Mouse (Mus musculus): ENCODE data around the gene Mycl. TPM values are rescaled to one million over a fixed set of nuclear protein-coding genes. Genes with fewer than 3 reads are reported as not detected.
"Not testable (repeated sequence)": the region's sequence is repeated elsewhere in the genome, so short reads cannot be mapped to it uniquely, and the experiment has no call there.

Gene Mycl
- polyA plus RNA-seq, 1 experiment: 11.7 TPM

GRCm38 (mm10) chr4:122978850-122979249 lies 16.6 kb upstream of the Mycl start:
- H3K4me1 ChIP-seq (ENCODE audit: control insufficient read depth, insufficient read depth, low read length): no peaks in the 10 kb centered on the region
- WGBS: 83% methylated on average over 2 of the region's 2 CpGs
- H3K4me3 ChIP-seq (replicated peaks; ENCODE audit: extremely low read depth, low read depth, low read length): no peak overlapping the region
- TF ChIP-seq POLR2A (IDR thresholded peaks at IDR 0.05; ENCODE audit: borderline replicate concordance, extremely low read depth, low read depth, low read length) (no peak), CTCF (IDR thresholded peaks at IDR 0.05; ENCODE audit: insufficient read depth, low read length) (no peak)
- DNase-seq: no peak

- Histone ChIP-seq H3K4me1 (ENCODE audit: control insufficient read depth, insufficient read depth, low read length) (no peaks in the 10 kb centered on the region), H3K4me3 (replicated peaks; ENCODE audit: extremely low read depth, low read depth, low read length) (no peak overlapping the region)
- DNase-seq: no peak
- no peak for TF ChIP-seq CTCF (IDR thresholded peaks at IDR 0.05; ENCODE audit: insufficient read depth, low read length)
- TF ChIP-seq POLR2A (IDR thresholded peaks at IDR 0.05; ENCODE audit: borderline replicate concordance, extremely low read depth, low read depth, low read length): no peak
- WGBS: 70% methylated on average over 3 of the region's 3 CpGs
Measured at GRCm38 (mm10) chr4:122979826-122980225, 15.6 kb upstream of the Mycl start.

GRCm38 (mm10) chr4:122980684-122981083 lies 14.8 kb upstream of the Mycl start:
- Histone ChIP-seq H3K4me1 (ENCODE audit: control insufficient read depth, insufficient read depth, low read length) (no peaks in the 10 kb centered on the region), H3K4me3 (replicated peaks; ENCODE audit: extremely low read depth, low read depth, low read length) (no peak overlapping the region)
- no peak for DNase-seq
- 60% methylated on average over 2 of the region's 2 CpGs for WGBS
- TF ChIP-seq CTCF (IDR thresholded peaks at IDR 0.05; ENCODE audit: insufficient read depth, low read length): no peak
- TF ChIP-seq POLR2A (IDR thresholded peaks at IDR 0.05; ENCODE audit: borderline replicate concordance, extremely low read depth, low read depth, low read length): no peak

GRCm38 (mm10) chr4:122981238-122981637 lies 14.2 kb upstream of the Mycl start:
- TF ChIP-seq POLR2A (IDR thresholded peaks at IDR 0.05; ENCODE audit: borderline replicate concordance, extremely low read depth, low read depth, low read length): no peak
- no peak overlapping the region for H3K4me3 ChIP-seq (replicated peaks; ENCODE audit: extremely low read depth, low read depth, low read length)
- DNase-seq: no peak
- H3K4me1 ChIP-seq (ENCODE audit: control insufficient read depth, insufficient read depth, low read length): no peaks in the 10 kb centered on the region
- 78% methylated on average over 7 of the region's 7 CpGs for WGBS

GRCm38 (mm10) chr4:122981930-122982329 lies 13.5 kb upstream of the Mycl start:
- Histone ChIP-seq H3K4me3 (replicated peaks; ENCODE audit: extremely low read depth, low read depth, low read length) (no peak overlapping the region), H3K4me1 (ENCODE audit: control insufficient read depth, insufficient read depth, low read length) (no peaks in the 10 kb centered on the region)
- no peak for TF ChIP-seq CTCF (IDR thresholded peaks at IDR 0.05; ENCODE audit: insufficient read depth, low read length)
- TF ChIP-seq POLR2A (IDR thresholded peaks at IDR 0.05; ENCODE audit: borderline replicate concordance, extremely low read depth, low read depth, low read length): no peak
- WGBS: 56% methylated on average over 3 of the region's 3 CpGs
- no peak for DNase-seq

GRCm38 (mm10) chr4:122982537-122982936 lies 12.9 kb upstream of the Mycl start:
- H3K4me3 ChIP-seq (replicated peaks; ENCODE audit: extremely low read depth, low read depth, low read length): no peak overlapping the region
- 58% methylated on average over 3 of the region's 3 CpGs for WGBS

GRCm38 (mm10) chr4:122983486-122984261 lies 11.8 kb upstream of the Mycl start:
- no peak for DNase-seq
- TF ChIP-seq CTCF (IDR thresholded peaks at IDR 0.05; ENCODE audit: insufficient read depth, low read length) (no peak), POLR2A (IDR thresholded peaks at IDR 0.05; ENCODE audit: borderline replicate concordance, extremely low read depth, low read depth, low read length) (no peak)
- H3K4me3 ChIP-seq (replicated peaks; ENCODE audit: extremely low read depth, low read depth, low read length): no peak overlapping the region
- no peaks in the 10 kb centered on the region for H3K4me1 ChIP-seq (ENCODE audit: control insufficient read depth, insufficient read depth, low read length)
- 23% methylated on average over 17 of the region's 17 CpGs for WGBS

More at GRCm38 (mm10) chr4:122982537-122982936, 12.9 kb upstream of the Mycl start:
- no peaks in the 10 kb centered on the region for H3K4me1 ChIP-seq (ENCODE audit: control insufficient read depth, insufficient read depth, low read length)
- DNase-seq: no peak
- TF ChIP-seq POLR2A (IDR thresholded peaks at IDR 0.05; ENCODE audit: borderline replicate concordance, extremely low read depth, low read depth, low read length): no peak
- TF ChIP-seq CTCF (IDR thresholded peaks at IDR 0.05; ENCODE audit: insufficient read depth, low read length): no peak

GRCm38 (mm10) chr4:122985110-122985509 lies 10.3 kb upstream of the Mycl start:
- DNase-seq: no peak
- 18% methylated on average over 8 of the region's 8 CpGs for WGBS
- no peaks in the 10 kb centered on the region for H3K4me1 ChIP-seq (ENCODE audit: control insufficient read depth, insufficient read depth, low read length)
- H3K4me3 ChIP-seq (replicated peaks; ENCODE audit: extremely low read depth, low read depth, low read length): no peak overlapping the region
- TF ChIP-seq POLR2A (IDR thresholded peaks at IDR 0.05; ENCODE audit: borderline replicate concordance, extremely low read depth, low read depth, low read length) (no peak), CTCF (IDR thresholded peaks at IDR 0.05; ENCODE audit: insufficient read depth, low read length) (peak; percentile 64)

- Histone ChIP-seq H3K4me3 (replicated peaks; ENCODE audit: extremely low read depth, low read depth, low read length) (no peak overlapping the region), H3K4me1 (ENCODE audit: control insufficient read depth, insufficient read depth, low read length) (no peaks in the 10 kb centered on the region)
- TF ChIP-seq POLR2A (IDR thresholded peaks at IDR 0.05; ENCODE audit: borderline replicate concordance, extremely low read depth, low read depth, low read length) (no peak), CTCF (IDR thresholded peaks at IDR 0.05; ENCODE audit: insufficient read depth, low read length) (no peak)
- no peak for DNase-seq
- WGBS: 59% methylated on average over 4 of the region's 4 CpGs
Measured at GRCm38 (mm10) chr4:122987421-122987820, 8.0 kb upstream of the Mycl start.

GRCm38 (mm10) chr4:122988004-122988403 lies 7.4 kb upstream of the Mycl start:
- not testable (repeated sequence) for H3K4me1 ChIP-seq (ENCODE audit: control insufficient read depth, insufficient read depth, low read length); DNase-seq; H3K4me3 ChIP-seq (replicated peaks; ENCODE audit: extremely low read depth, low read depth, low read length)
- 61% methylated on average over 3 of the region's 3 CpGs for WGBS

Data from lung, adult 2 months (tissue).